Mouse (Mus musculus) midbrain, embryonic 16.5 days (tissue): ENCODE measurements around the gene Aldh3b2. TPM values are rescaled to one million over a fixed set of nuclear protein-coding genes. Genes with fewer than 3 reads are reported as not detected.

Source experiments
- ATAC-seq: fragments of 200-750 bp; cut with Nextera tagmentation; 2 replicates; pipeline ENCODE4 v1.8.0; 2017; ENCODE audit warnings: moderate TSS enrichment
- H3K27ac ChIP-seq: fragments of 300-500 bp; sonication (generic); 2 replicates; pipeline ENCODE4 v1.5.1; 2014; ENCODE audit warnings: mild to moderate bottlenecking, low read length, mixed read lengths
- H3K27me3 ChIP-seq: fragments of 300-500 bp; sonication (generic); 2 replicates; pipeline ENCODE4 v1.6.1; 2014; ENCODE audit warnings: low read depth, low read length, mixed read lengths; ENCODE audit not compliant: control insufficient read depth, insufficient read depth
- H3K36me3 ChIP-seq: fragments of 300-500 bp; sonication (generic); 2 replicates; pipeline ENCODE4 v1.6.1; 2014; ENCODE audit warnings: mild to moderate bottlenecking, low read length, moderate library complexity, mixed read lengths; ENCODE audit not compliant: control insufficient read depth, insufficient read depth
- H3K4me1 ChIP-seq: fragments of 300-500 bp; sonication (generic); 2 replicates; pipeline ENCODE4 v1.6.1; 2014; ENCODE audit warnings: mild to moderate bottlenecking, low read length, mixed read lengths; ENCODE audit not compliant: control insufficient read depth, insufficient read depth
- H3K4me2 ChIP-seq: fragments of 300-500 bp; sonication (generic); 2 replicates; pipeline ENCODE4 v1.6.1; 2014; ENCODE audit warnings: mild to moderate bottlenecking, low read length, mixed read lengths
- H3K4me3 ChIP-seq: fragments of 300-500 bp; sonication (generic); 2 replicates; pipeline ENCODE4 v1.5.1; 2014; ENCODE audit warnings: low read depth, mild to moderate bottlenecking, low read length, moderate library complexity, mixed read lengths
- H3K9ac ChIP-seq: fragments of 300-500 bp; sonication (generic); 2 replicates; pipeline ENCODE4 v1.6.1; 2014; ENCODE audit warnings: low read depth, low read length, mixed read lengths
- H3K9me3 ChIP-seq: fragments of 300-500 bp; sonication (generic); replicated peaks from 2 replicates; pipeline ENCODE4 v1.6.1; 2014; ENCODE audit warnings: mild to moderate bottlenecking, low read length, mixed read lengths; ENCODE audit not compliant: control insufficient read depth, poor library complexity, severe bottlenecking
- WGBS: fragments of 180-500 bp; shearing (Covaris S2); extraction: QIAGEN DNeasy Blood & Tissue Kit; methylation state at CpG from one replicate; pipeline ENCODE4 v1.1.7; 2014; 5-methylcytosine and 5-hydroxymethylcytosine counted together
- polyA plus RNA-seq: library from polyadenylated mRNA; unstranded; fragments of >200 nt; fragmentation: Nextera tagmentation; extraction: Ambion mirVana; gene quantifications from 2 replicates; pipeline ENCODE4 v1.2.1, GENCODE M21; 2015

The Aldh3b2 gene
- polyA plus RNA-seq, 1 experiment from 2014 or later, result 0.82 TPM

GRCm38 (mm10) chr19:4004331-4004730 lies 32.2 kb downstream of the Aldh3b2 start:
- H3K4me1 ChIP-seq, result peaks cover 16% of the 10 kb centered on the region
- no peak overlapping the region for H3K27ac ChIP-seq
- no peak overlapping the region for H3K9ac ChIP-seq
- H3K4me3 ChIP-seq, result no peak overlapping the region
- no peak for ATAC-seq
- WGBS, result 87% methylated on average over 15 of the region's 15 CpGs
- no peaks in the 10 kb centered on the region for H3K27me3 ChIP-seq
- no peaks in the 10 kb centered on the region for H3K9me3 ChIP-seq
- peaks cover 27% of the 10 kb centered on the region for H3K36me3 ChIP-seq
- H3K4me2 ChIP-seq, result no peak overlapping the region

GRCm38 (mm10) chr19:4005091-4005490 lies 33.0 kb downstream of the Aldh3b2 start:
- no peak for ATAC-seq
- H3K9ac ChIP-seq, result no peak overlapping the region
- H3K27me3 ChIP-seq, result no peaks in the 10 kb centered on the region
- peaks cover 28% of the 10 kb centered on the region for H3K36me3 ChIP-seq
- H3K4me2 ChIP-seq, result no peak overlapping the region
- H3K4me1 ChIP-seq, result peaks cover 12% of the 10 kb centered on the region
- H3K27ac ChIP-seq, result no peak overlapping the region
- H3K9me3 ChIP-seq, result no peaks in the 10 kb centered on the region
- no peak overlapping the region for H3K4me3 ChIP-seq
- 92% methylated on average over 9 of the region's 9 CpGs for WGBS

- no peaks in the 10 kb centered on the region for H3K9me3 ChIP-seq
- no peaks in the 10 kb centered on the region for H3K27me3 ChIP-seq
- no peak overlapping the region for H3K4me2 ChIP-seq
- WGBS, result 95% methylated on average over 8 of the region's 8 CpGs
- H3K27ac ChIP-seq, result no peak overlapping the region
- no peak for ATAC-seq
- H3K4me3 ChIP-seq, result no peak overlapping the region
- H3K36me3 ChIP-seq, result peaks cover 28% of the 10 kb centered on the region
- peaks cover 14% of the 10 kb centered on the region for H3K4me1 ChIP-seq
- no peak overlapping the region for H3K9ac ChIP-seq
Measured at GRCm38 (mm10) chr19:4005971-4006370, 33.8 kb downstream of the Aldh3b2 start.

- no peak overlapping the region for H3K27ac ChIP-seq
- H3K27me3 ChIP-seq, result no peaks in the 10 kb centered on the region
- no peak overlapping the region for H3K9ac ChIP-seq
- peaks cover 17% of the 10 kb centered on the region for H3K4me1 ChIP-seq
- no peaks in the 10 kb centered on the region for H3K9me3 ChIP-seq
- peaks cover 24% of the 10 kb centered on the region for H3K36me3 ChIP-seq
- WGBS, result 91% methylated on average over 5 of the region's 5 CpGs
- H3K4me3 ChIP-seq, result no peak overlapping the region
- ATAC-seq, result no peak
- H3K4me2 ChIP-seq, result no peak overlapping the region
Measured at GRCm38 (mm10) chr19:4011086-4011485, 39.0 kb downstream of the Aldh3b2 start.

- peaks cover 18% of the 10 kb centered on the region for H3K36me3 ChIP-seq
- under 1% methylated on average over 45 of the region's 45 CpGs for WGBS
- H3K4me3 ChIP-seq, result peak within 1 kb of the TSS; percentile 85
- H3K27ac ChIP-seq, result peak within 1 kb of the TSS; percentile 81
- no peaks in the 10 kb centered on the region for H3K9me3 ChIP-seq
- no peaks in the 10 kb centered on the region for H3K27me3 ChIP-seq
- peak within 1 kb of the TSS; percentile 68 for H3K4me2 ChIP-seq
- H3K4me1 ChIP-seq, result peaks cover 17% of the 10 kb centered on the region
- peak within 1 kb of the TSS; percentile 86 for H3K9ac ChIP-seq
- ATAC-seq, result peak; percentile 99
Measured at GRCm38 (mm10) chr19:4012432-4013022, 40.4 kb downstream of the Aldh3b2 start, which contains the start of gene Ndufv1. Gene Ndufv1, minus strand, starts transcription at chr19:4012806.

- Histone ChIP-seq H3K36me3 (peaks cover 13% of the 10 kb centered on the region), H3K4me2 (peak overlapping the region; percentile 55), H3K4me1 (peaks cover 17% of the 10 kb centered on the region), H3K9ac (0 out of 2 replicates have a peak overlapping the region, but pooled peaks have one; percentile 38), H3K27me3 (no peaks in the 10 kb centered on the region), H3K4me3 (peak overlapping the region; percentile 85), H3K9me3 (no peaks in the 10 kb centered on the region), H3K27ac (no peak overlapping the region)
- 26% methylated on average over 9 of the region's 9 CpGs for WGBS
- peak; percentile 49 for ATAC-seq
Measured at GRCm38 (mm10) chr19:4013066-4013465, 40.9 kb downstream of the Aldh3b2 start.

GRCm38 (mm10) chr19:4014802-4015201 lies 42.7 kb downstream of the Aldh3b2 start:
- Histone ChIP-seq H3K4me3 (no peak overlapping the region), H3K4me1 (peaks cover 17% of the 10 kb centered on the region), H3K27me3 (no peaks in the 10 kb centered on the region), H3K4me2 (no peak overlapping the region), H3K9ac (peak overlapping the region; percentile 26; the same call in 1 of the 2 replicates), H3K36me3 (no peaks in the 10 kb centered on the region), H3K27ac (no peak overlapping the region), H3K9me3 (no peaks in the 10 kb centered on the region)
- no peak for ATAC-seq

GRCm38 (mm10) chr19:4015635-4016034 lies 43.5 kb downstream of the Aldh3b2 start:
- Histone ChIP-seq H3K4me2 (no peak overlapping the region), H3K4me1 (peaks cover 15% of the 10 kb centered on the region), H3K36me3 (no peaks in the 10 kb centered on the region), H3K9me3 (no peaks in the 10 kb centered on the region), H3K9ac (no peak overlapping the region), H3K27me3 (no peaks in the 10 kb centered on the region), H3K4me3 (no peak overlapping the region), H3K27ac (no peak overlapping the region)
- no peak for ATAC-seq
- WGBS, result 56% methylated on average over 5 of the region's 5 CpGs

GRCm38 (mm10) chr19:4017921-4018587 lies 45.9 kb downstream of the Aldh3b2 start:
- Histone ChIP-seq H3K9ac (no peak overlapping the region), H3K4me2 (no peak overlapping the region), H3K27me3 (no peaks in the 10 kb centered on the region), H3K36me3 (no peaks in the 10 kb centered on the region), H3K4me1 (peaks cover 2% of the 10 kb centered on the region), H3K27ac (no peak overlapping the region), H3K4me3 (no peak overlapping the region), H3K9me3 (no peaks in the 10 kb centered on the region)
- WGBS, result 67% methylated on average over 10 of the region's 10 CpGs
- no peak for ATAC-seq
